Mouse (Mus musculus): ENCODE data around the gene Ackr2.

The Ackr2 gene

DNA sequence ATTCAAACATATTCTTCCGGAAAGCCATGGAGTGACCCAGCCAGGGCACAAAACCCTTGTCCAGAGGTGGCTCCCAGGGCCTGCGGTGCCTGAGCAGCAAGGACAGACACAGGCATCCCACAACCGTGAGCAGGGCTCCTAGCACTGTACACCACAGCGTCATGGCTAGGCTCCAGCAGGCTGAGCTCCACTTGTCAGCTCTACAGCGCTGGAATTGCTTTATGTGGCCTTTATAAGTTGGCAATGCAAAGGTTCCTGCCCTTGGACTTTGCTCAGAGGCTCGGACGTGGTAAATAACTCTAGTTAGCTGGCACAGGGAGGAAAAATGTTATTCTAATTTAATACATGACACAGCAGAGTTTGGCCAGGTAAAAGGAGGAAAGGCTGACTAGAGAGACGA is 17.9 kb downstream of the Ackr2 start, which contains the start of gene Cyp8b1:
TSS of gene Cyp8b1 (minus strand) at position 204 of the 400 bp plus-strand sequence.
- no peak for DNase-seq (ENCODE audit: low read depth, low spot score)

DNA sequence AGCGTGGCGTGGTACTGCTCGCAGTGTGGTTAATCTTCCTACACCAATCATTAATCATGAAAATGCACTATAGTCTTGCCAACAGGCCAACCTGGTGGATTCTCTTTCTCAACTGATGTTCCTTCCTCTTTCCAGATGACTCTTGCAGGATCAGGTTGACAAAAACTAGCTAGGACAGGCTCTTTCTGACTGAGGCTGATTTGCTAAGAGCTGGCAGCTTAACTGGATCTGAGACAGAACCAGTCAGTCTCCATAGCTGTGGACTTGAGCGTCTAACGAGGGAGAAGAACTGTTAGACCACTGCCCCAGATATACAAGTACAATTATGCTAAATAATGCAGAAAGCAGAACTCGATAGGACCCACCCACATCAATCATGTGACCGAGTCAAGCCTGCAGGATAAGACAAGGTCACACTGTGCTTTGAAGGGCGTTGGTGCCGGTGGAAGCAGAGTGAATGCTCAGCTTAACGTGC is 20.9 kb downstream of the Ackr2 start:
- DNase-seq (ENCODE audit: low read depth, low spot score): no peak

DNA sequence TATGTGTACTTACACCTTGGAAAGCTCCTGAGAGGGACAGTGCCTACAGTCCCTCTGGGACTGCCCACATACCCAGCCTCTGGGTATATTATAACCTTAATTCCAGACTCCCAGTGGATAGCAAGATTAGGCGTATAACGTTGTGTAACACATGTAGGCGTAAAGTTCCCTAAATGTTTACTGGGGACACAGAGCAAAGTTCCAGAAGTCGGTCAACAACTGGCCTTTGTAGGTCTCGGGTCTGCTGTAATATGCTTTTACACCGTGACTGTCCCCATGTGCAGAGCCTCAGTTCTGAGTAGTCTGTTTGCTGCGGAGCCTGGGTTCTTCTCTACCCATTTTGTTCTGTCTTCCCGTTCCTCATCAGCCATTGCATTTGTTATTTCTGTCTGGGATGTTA is 25.3 kb downstream of the Ackr2 start:
- DNase-seq (ENCODE audit: low read depth, low spot score): no peak

DNA sequence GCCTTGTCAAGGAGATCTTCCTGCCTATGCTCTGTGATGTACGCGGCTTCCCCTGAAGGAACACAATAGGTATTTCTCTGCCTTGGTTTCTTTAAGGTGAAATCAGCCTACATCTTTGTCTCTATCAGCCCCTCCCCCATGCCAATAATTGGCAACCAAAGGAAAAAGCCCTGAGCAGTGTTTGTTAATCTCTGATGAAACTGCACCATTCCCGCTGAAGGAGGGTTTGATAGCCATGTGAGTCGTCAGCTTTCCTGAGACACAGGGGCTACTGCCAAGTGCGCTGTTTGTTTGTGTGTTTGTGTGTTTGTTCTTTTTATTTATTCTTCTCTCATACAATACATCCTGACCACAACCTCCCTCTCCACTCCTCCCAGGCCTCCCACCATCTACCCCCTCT is 25.8 kb downstream of the Ackr2 start:
- DNase-seq (ENCODE audit: low read depth, low spot score): no peak

DNA sequence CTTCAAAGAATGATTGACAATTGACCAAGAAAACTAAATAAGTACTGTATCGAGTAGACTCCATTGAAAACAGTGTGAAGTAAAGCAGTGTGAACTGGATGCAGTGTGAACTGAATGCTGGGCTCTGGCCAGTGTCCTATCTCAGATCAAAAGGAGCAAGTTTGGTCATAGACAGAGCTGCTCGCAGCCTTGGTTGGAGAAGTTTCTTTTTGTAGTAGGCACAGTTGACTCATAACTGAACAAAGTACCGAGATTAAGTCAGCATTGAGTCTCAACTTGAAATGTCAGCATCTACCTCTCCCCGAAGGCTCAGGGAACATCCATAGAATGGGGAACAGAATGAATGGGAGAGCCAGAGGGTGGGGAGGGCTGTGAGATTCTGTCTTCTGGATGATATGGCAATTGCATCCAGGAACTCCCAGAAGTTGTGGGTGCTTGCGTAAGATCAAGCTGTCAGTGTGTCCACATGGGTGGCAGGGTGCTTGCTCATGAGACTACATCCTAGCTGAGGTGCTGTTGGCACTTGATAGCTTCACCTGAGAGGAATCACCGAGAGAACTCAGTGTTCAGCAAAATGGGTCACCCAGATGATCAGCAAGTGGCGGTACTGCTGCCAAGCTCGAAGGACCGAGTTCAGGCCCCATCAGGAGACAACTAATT is 26.9 kb downstream of the Ackr2 start:
- DNase-seq (ENCODE audit: low read depth, low spot score): no peak

DNA sequence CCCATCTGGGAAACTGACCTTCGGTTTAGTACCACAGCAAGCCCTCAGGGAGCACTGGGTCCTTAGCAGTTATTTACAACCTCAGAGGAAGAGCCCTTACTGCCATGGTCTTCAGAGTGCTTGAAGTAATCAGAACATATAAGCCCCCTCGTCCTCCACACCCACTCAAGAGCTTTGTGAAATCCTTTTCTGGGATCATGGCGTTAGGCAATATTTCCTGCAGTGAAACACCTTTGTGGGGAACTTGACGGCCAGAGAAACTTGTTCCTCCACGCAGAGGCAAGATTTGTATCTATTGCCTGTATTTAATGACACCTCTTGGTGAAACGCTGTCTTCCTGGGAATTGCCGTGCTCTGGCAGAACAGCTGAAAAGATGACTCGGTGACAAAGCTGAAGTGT is 27.8 kb downstream of the Ackr2 start:
- DNase-seq (ENCODE audit: low read depth, low spot score): no peak

DNA sequence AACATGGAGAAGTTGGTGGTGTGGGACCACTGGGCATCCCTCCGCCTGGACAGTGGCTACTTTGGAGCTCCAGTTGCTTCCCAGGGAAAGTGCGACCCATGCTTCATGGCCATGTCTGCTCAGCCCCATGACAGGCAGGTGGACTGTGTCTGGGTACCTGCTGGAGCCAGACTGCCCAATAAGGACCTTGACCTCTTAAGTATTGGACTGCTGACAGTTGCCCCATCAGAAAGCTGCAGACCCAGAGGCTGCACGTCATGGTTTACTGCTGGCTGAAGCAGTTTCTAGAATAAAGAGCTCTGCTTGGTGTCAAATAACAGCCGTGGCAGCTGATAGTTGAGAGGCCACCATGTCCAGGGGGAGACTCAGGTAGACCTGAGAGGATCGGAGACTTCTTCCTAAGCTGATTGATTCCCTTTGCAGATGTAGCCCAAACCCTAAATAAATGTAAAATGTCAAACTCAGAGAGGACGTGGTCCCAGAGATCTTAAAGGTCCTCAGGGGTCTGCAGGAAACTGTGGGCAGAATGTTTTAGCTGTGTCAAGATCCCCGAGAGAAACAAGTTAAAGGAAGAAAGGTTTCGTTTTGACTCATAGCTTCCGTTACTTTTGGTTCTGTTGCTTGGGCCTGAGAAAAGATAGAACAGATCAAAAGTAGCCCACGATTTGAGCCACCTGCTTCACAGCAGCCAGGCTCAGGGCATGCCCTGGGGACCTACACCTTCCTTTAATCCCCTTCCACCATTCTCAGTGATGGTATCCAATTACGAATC is 28.7 kb downstream of the Ackr2 start:
- no peak for DNase-seq (ENCODE audit: low read depth, low spot score)

DNA sequence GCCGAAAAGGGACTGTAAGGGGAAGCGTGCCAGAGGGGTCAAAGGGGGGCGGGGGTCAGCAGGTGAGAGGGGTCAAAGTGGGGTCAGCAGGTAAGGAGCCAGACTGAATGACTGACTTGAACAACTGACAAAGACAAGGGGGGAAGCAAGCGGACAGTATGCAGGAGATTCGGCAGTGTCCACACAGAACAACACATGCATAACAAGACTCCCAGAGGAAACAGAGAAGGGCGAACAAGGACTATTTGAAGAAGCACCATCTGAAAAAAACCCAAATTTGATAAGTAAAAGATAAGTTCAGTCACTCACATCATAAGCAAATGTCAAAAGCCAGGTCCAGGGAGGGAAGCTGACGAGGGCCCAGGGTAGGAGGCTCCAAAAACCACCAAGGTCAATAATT is 29.6 kb downstream of the Ackr2 start:
- DNase-seq (ENCODE audit: low read depth, low spot score): no peak

DNA sequence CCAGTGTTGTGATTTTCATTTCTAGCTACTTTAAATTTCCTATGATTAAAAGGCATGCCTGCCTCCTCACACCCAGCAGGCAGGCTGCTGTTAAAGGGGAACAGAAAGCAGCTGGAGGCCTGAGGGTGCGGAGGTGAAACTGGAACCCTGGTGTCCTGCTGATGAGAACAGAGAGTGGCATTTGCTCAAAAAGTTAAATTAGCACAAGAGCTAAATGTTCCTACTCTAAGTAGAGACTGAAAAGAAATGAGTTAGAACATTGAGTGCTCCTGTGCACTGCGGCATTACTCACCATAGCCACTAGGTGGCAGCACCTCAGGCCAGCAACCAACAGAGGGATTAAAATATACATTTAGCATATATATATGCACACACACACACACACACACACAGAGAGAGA is 30.3 kb downstream of the Ackr2 start:
- no peak for DNase-seq (ENCODE audit: low read depth, low spot score)

DNA sequence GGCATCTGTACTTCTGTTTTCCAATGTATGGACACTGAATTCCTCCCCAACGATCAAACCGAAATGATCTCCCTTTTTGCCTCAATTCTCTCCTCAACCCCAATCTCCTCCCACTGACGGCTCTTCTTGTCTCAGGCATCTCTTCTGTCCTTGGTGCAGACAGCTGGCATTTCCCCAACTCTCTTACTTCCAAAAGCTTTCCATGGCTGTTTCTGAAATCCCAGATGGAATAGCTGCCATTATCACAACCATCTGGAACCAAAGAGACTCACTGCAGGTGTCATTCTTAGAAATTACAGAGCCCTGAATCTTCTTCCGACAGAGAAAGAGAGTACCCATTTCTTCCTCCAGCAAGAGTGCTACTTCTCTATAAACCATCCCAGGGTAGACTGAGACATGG is 36.7 kb downstream of the Ackr2 start:
- DNase-seq (ENCODE audit: low read depth, low spot score): no peak

DNA sequence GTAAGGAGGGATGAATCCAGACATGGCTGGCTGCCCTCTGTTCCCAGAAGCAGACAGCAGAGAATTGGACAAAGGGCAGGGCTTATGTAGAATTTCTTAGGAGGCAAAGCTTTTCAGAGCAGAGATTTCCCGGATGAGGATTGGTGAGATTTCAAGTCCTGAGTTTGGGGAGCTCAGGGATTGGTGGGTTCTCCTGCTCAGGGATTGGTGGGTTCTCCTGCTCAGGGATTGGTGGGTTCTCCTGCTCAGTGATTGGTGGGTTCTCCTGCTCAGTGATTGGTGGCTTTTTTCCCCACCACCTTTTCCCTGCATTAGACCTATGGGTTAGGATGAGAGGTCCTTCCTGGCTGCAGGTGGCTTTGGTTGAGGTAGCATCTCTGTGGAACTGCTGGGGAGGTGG is 38.8 kb downstream of the Ackr2 start:
- no peak for DNase-seq (ENCODE audit: low read depth, low spot score)

DNA sequence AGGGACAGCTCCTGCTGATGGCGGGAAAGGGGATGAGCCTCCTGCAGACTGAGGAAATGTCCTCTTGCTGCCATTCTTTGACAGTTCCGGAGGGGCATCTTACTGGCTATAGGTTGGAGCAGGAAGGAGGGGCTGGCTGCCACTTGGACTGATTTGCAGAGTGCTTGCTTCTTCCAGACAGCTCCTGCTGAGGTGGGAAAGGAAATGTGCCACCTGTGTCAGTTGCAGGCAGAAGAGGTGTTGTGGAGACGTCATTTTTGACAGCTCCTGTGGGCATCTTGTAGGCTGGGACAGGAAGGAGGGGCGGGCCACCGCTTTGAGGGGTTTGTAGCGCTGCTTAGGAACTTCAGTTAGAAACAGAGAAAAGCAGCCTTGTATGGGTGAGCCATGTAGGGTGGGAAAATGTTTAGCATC is 39.3 kb downstream of the Ackr2 start:
- DNase-seq (ENCODE audit: low read depth, low spot score): no peak

DNA sequence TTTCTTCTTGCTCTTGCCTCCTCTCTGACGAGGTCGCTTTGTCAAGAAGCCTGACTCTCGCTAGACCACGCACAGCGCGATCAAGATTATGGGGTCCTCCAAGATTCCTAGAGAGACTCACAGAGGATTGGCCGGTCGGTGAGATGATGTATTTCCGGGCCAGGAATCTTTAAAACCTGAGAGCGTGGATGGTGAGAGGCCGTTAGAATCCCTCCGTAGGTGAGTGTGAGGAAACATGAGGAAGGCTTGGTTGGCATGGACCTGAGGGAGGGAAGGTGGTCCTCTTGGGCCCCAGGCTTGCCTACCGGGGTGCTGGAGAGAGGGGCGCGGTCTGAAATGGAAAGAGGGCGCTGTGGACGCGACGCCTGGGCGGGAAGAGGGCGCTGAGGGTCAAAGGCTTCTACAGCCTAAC is 39.8 kb downstream of the Ackr2 start:
- peak; percentile 40 for DNase-seq (ENCODE audit: low read depth, low spot score)

DNA sequence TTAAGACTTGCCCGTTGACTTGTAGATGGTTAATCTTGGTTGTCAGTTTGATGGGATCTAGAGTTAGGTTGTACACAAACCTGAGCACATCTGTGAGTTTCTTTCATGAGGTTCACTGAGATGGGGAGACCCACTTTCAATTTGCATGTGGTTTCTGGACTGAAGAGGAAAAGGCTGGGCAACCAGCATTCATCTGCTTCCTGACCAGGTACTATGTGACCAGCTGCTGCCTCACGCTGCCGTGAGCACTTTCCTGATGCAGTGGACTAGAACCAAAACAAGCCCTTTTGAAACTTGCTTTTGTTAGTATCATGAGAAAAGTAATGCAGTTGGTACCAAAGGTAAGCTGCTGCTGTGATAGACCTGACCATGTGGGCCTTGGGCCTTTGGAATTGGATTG is 44.9 kb downstream of the Ackr2 start:
- DNase-seq (ENCODE audit: low read depth, low spot score): no peak

DNA sequence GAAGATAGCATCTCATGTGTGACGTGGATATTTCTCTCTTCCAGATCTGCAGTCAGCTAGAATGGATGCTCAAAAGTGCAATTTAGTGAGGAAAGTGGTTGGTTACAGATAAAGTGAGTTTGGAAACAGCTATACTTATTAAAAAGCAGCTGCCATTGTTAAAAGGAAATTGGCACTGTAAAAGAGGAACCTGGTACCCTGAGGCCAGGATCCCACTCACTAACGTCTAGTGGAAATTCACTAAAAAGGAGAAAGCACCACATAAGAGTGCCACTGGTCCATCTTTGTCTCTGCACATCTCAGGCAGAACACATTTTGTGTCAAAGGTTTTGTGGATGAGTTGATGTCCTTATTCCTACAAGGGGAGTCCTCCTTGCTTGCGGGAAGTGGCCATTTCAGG is 45.5 kb downstream of the Ackr2 start:
- no peak for DNase-seq (ENCODE audit: low read depth, low spot score)

DNA sequence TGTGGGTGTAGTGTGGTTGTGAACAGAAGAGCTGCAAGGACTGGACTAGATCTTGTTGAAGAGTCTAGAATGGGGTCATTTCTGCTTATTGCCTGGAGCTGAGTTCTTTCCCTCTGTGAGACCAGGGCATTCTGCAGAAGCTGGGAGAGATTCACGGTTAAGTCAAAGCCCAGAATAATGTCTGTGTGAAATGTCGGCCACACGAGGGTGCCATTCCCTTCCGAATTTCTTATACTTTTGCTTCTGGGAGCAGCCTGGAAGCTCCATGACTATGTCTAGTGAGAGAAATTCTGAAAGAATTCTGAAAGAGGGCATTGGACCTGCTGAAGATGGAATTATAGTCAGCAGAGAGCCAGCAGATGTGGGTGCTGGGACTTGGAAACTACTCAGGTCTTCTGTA is 49.6 kb downstream of the Ackr2 start:
- no peak for DNase-seq (ENCODE audit: low read depth, low spot score)

DNA sequence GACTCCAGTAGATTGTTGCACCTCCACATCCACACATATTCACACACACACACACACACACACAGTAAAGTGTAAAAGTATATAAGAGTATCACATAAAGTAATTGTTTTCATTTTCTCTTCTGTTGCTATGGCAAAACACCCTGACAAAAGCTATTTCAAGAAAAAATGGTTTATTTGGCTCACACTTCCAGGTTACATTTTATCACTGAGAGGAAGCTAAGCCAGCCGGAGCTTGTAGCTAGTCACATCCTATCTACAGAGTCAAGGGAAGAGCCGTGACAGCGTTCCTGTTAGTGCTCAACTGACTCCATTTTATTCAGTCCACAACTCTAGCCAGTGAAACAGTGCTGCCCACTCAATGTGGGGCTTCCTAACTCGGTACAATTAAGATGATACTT is 50.3 kb downstream of the Ackr2 start:
- DNase-seq (ENCODE audit: low read depth, low spot score): no peak

DNA sequence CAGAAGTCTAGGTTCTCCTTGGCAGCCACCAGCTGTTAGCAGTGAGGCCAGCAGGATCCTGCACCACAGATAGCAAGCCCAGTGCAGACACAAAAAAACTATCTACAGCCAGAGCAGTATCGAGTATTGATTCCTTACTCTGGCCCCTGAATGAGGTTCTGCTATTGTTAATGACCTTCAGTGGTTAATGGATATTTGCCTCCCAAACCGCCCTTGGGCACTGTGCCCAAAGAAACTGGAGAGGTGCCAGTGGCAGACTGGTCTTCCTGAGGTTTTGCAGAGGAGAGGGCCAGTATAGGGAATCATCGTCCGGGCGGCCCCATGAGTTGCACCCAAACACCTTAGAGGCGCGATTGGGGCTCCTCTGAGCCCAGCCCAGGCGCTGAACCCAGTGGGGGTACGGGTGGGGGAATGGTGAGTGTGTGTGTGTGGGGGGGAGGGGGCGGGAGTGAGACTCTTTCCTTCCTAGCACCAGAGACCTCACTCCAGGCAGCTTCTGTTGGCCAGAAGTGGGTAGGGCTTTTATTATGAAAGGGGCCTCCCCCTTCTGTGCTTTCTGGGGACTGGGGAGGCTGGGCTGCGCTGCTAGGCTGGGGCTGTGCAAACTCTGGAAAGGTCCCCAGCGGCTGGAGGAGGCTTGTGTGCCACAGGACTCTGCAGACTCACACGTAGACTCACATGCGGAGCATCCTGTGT is 52.4 kb downstream of the Ackr2 start, which contains the start of gene Fam198a:
TSS of gene Fam198a (plus strand) at position 571 of the 696 bp plus-strand sequence.
- DNase-seq (ENCODE audit: low read depth, low spot score): no peak

DNA sequence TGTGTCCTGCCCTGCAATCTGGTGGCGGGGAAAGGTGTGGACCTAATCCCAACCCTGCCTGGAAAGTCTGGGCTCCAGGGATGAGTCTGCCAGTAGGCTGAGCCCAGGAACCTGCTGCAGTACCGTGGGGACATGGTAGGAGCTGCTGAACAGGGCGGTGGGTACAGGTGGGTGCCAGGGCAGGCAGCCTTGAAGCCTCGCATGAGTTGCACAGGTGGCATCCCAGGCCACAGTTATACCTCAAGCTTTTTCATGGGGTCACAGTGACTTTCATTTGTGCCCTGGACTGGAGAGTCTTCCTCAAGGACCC is 52.9 kb downstream of the Ackr2 start:
- DNase-seq (ENCODE audit: low read depth, low spot score): no peak

DNA sequence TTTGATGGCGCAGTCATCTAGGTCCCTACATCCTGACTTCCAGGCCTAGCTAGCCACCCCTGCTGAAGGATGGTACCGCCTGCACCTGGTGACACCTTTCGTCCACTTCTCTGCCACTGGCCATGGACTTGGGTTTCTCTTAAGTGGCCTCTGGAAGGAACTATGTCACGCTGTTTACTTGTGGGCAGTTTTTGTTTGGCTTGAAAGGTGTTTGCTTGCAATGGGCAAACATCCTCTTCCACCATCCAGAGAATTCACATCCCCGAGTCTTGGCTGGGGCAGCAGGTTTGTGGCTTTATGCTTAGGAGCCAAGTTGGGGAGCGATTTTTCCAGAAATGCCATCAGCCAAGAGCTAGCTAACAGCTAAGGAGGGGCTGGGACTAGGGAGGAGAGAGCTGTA is 54.4 kb downstream of the Ackr2 start:
- DNase-seq (ENCODE audit: low read depth, low spot score): no peak

DNA sequence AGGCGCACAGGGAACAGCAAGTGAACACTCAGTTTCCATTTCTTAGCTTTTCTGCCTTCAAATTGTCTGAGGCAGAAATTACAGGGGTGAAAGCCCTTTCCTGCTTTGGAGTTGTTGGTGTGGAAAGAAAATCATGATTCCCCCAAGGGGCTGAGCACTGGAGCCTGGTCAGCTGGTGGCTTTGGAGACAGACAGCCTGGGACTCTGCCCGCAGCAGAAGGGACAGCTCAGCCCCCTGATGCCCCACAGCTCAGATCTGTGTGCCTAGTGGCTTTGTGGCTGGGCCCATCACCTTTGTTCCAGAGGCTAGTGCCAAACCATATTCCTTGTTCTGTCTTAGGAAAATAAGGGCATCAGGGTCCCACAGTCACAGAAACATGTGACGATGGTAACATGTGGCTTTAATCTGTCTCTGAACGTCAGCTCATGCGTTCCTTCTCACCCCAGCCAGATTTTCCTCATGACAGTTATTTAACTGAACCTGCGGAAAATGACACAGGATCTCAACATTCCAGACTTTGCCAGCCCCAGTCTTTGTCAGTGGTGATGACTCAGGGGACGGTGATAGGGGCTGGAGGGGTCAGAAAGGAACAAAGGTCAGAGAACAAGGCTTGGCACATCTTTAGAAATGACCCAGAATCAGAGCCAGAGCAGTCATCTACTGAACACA is 61.9 kb downstream of the Ackr2 start:
- no peak for DNase-seq (ENCODE audit: low read depth, low spot score)
